Mouse (Mus musculus) 3134 (cell line): ENCODE data around the gene Rhot1.

Experiments
- DNase-seq: peaks from one replicate; pipeline ENCODE4 v3.0.0-alpha.2; 2011; ENCODE audit warnings: low spot score; ENCODE audit not compliant: insufficient read length; ENCODE audit errors: extremely low read depth

Gene Rhot1

GRCm38 (mm10) chr11:80283786-80284185, 75.0 kb downstream of the Rhot1 start:
- DNase-seq, result no peak

GRCm38 (mm10) chr11:80284641-80285040, 75.8 kb downstream of the Rhot1 start:
- peak; percentile 40 for DNase-seq

GRCm38 (mm10) chr11:80287150-80287549, 78.3 kb downstream of the Rhot1 start:
- peak; percentile 30 for DNase-seq

GRCm38 (mm10) chr11:80289701-80290445, 81.1 kb downstream of the Rhot1 start:
- DNase-seq, result no peak

GRCm38 (mm10) chr11:80291004-80291403, 82.2 kb downstream of the Rhot1 start:
- DNase-seq, result no peak

- no peak for DNase-seq
Observed at GRCm38 (mm10) chr11:80292463-80292862, 83.6 kb downstream of the Rhot1 start.

- no peak for DNase-seq
Observed at GRCm38 (mm10) chr11:80295066-80295465, 86.2 kb downstream of the Rhot1 start.

GRCm38 (mm10) chr11:80295785-80296184, 87.0 kb downstream of the Rhot1 start:
- DNase-seq, result no peak

GRCm38 (mm10) chr11:80299513-80300235, 90.9 kb downstream of the Rhot1 start:
- DNase-seq, result no peak

- no peak for DNase-seq
Observed at GRCm38 (mm10) chr11:80300551-80301315, 91.9 kb downstream of the Rhot1 start, which contains the start of gene Rhbdl3. Gene Rhbdl3 (plus strand): TSS chr11:80300912.

- DNase-seq, result no peak
Observed at GRCm38 (mm10) chr11:80301316-80302045, 92.7 kb downstream of the Rhot1 start.

- DNase-seq, result no peak
Observed at GRCm38 (mm10) chr11:80302046-80302390, 93.2 kb downstream of the Rhot1 start.

- no peak for DNase-seq
Observed at GRCm38 (mm10) chr11:80302536-80302935, 93.7 kb downstream of the Rhot1 start.

GRCm38 (mm10) chr11:80303746-80304145, 94.9 kb downstream of the Rhot1 start:
- no peak for DNase-seq

GRCm38 (mm10) chr11:80304846-80305245, 96.0 kb downstream of the Rhot1 start:
- DNase-seq, result no peak

- no peak for DNase-seq
Observed at GRCm38 (mm10) chr11:80308537-80308936, 99.7 kb downstream of the Rhot1 start.

GRCm38 (mm10) chr11:80311271-80311670, 102.5 kb downstream of the Rhot1 start:
- no peak for DNase-seq

GRCm38 (mm10) chr11:80312049-80312448, 103.2 kb downstream of the Rhot1 start:
- no peak for DNase-seq

- DNase-seq, result no peak
Observed at GRCm38 (mm10) chr11:80312565-80312964, 103.7 kb downstream of the Rhot1 start.

- no peak for DNase-seq
Observed at GRCm38 (mm10) chr11:80313462-80313861, 104.6 kb downstream of the Rhot1 start.

- DNase-seq, result no peak
Observed at GRCm38 (mm10) chr11:80313944-80314343, 105.1 kb downstream of the Rhot1 start.
